Mouse (Mus musculus): ENCODE data around the gene Il17rc. TPM values are rescaled to one million over a fixed set of nuclear protein-coding genes. Genes with fewer than 3 reads are reported as not detected.

Gene Il17rc
- polyA plus RNA-seq (2014; fragmentation: Illumina TruSeq; extraction: RNeasy Lipid Tissue Mini Kit (QIAGEN cat#74804); ENCODE audit: low read depth, low replicate concordance), result not detected

DNA sequence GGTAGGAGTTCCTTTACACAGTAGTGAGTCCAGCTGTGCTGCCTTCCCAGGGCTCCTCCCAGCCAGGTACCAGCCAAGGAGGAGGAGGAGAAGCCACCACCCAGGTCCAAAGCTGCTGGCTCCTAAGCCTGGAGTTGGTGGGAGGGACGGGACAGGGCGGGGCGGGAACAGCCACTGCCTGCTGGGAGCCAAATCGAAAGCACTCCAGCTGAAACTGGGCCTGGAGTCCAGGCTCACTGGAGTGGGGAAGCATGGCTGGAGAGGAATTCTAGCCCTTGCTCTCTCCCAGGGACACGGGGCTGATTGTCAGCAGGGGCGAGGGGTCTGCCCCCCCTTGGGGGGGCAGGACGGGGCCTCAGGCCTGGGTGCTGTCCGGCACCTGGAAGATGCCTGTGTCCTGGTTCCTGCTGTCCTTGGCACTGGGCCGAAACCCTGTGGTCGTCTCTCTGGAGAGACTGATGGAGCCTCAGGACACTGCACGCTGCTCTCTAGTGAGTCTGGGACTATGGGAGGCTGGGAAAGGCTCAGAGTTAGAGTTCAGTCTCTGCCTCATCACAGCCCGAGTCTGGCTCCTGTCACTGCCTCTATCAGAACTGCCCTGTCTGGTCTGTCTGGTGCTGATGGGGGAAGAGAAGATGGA, at the start of gene Il17rc:
Il17rc (plus strand) TSS at position 131 of the 640 bp plus-strand sequence.

DNA sequence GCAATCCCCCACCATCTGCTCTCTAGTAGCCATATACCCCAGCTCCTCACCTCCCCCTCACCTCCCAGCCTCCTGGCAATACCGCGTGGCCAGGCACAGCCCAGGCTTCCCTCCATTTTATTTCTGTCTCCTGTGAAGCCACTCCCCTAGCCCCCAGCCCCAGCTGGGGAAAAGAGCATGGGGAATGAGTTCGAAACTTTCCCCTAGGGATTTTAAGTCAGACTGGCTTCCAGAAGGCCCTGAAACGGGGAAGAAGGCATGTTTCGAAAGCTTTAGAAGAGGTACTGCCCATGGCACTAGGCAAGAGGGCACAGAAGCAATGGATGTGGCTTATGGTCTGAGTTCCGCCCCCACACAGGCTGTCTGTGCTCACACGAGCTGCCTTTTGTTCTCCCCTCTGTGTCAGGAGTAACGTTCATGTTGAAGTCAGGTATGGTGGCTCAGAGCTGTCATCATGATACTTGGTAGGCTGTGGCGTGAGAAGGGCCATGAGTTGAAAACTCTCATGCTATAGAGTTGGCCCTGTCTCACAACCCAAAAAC, 35.5 kb upstream of the Il17rc start, which contains the start of gene Cidec:
Cidec (minus strand) TSS at position 97 of the 542 bp plus-strand sequence.

DNA sequence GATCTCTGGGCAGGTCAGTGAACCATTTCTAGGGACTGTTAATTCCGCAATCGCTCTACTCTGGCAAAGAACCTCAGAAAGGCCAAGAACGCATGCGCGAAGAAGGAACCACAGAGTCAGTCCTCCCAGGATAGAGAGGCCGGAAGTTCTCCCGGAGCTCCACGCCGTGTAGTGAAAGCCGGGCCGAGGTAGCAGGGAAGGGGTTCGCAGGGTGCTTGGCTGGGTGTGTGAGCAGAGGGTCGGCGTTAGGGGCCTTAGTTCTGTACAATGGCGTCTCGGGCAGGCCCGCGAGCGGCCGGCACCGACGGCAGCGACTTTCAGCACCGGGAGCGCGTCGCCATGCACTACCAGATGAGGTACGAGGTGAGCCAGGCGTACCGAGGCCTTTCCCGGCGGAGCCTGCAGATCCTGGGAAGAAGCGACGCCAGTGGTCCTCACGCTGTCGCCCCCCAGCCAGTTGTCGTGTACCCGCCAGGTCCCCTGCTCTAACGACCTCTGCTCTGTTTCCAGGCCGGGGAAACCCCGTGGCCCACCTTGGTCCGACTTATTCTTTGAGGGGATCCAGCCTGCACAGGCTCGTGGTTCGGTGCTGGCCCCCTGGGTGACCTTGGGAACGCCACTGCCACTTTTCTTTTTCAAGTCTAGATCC, 28.7 kb upstream of the Il17rc start, which contains the start of gene Jagn1:
Jagn1 (plus strand) TSS at position 128 of the 649 bp plus-strand sequence.

DNA sequence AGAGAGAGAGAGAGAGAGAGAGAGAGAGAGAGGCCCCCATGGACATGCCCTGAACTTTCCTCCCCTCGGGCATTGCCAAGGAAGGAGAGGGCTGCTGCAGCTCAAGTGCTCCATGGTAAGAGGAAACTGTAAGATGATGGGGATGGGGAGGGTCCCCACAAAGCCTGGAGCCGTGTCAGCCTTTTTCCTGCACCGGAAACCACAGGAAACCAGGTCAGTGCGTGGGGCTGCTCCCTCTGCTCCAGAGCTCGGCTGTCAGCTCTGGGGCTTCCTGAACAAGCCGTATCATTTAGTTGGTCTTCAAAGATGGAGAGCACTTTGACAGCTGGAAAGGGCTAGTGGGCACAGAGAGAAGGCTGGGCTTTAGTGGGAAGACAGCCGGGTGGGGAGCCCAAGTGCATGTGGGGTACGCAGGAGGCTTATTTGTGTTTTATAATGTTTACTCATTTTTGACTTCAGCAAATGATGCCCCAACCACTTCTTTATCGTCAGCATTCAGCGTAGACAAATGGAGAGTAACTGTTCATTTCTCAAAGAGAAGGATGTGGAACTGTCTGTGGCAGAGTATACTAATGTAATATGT, 13.2 kb upstream of the Il17rc start, which contains the start of gene Il17re:
Il17re (plus strand) TSS at position 533 of the 583 bp plus-strand sequence.

DNA sequence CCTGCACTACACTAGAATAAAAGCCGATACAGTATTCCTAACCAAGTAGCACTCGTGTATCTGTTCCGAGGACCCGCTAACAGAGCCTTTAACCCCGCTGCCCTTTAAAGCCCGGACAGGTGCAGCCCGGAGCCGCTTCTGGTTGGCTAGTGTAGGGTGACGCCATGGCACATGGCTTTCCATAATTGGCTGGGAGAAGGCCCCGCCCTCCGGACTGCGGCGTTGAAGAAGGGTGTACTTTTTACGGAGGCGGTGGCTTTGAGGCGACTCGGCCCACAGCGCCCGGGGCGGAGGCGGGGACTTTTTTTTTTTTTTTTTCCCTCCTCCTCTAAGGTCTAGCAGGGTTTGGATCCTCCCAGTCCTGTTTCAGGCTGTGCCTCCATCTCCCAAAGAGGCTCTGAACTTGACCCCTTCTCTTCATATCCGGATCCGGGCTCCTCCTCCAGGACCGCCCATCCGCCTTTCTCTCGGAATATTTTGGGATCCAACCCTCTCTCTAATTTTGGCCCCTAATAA, 11.9 kb downstream of the Il17rc start, which contains the start of gene Creld1:
Creld1 (plus strand) TSS at position 198 of the 516 bp plus-strand sequence.

DNA sequence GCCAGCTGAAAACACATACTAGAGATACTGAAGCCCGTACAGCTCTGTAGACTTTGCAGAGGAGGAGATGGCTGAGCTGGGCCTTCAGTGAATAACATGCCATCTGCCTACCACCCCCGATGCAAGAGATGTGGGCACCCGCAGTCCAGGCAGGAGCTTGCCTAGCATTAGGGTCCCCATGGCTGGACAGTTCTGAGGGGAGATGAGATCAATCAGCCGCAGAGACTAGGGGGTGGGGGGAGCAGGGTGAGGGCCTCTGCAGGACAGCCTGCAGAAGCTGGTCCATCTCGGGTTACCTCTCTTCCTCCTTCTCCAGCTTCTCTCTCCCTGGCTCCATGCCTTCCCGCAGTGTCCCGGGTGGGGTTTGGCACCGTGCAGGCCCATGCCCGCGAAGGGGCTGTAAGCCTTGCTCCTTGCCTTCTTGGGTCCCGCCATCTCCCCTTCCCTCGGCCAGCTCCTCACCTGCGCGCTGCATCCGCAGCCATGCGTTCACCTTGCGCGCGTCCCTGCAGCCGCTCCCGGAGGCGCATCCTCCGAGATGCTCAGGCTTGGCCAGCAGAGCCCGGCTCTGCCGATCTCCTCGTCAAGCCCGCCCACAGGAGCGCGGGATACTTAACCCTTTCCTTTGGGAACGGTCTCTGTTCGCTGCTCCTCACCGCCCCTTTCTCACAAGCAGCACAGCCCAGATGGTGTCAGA, 30.3 kb downstream of the Il17rc start, which contains the start of gene Prrt3:
Prrt3 (minus strand) TSS at position 544 of the 697 bp plus-strand sequence.

DNA sequence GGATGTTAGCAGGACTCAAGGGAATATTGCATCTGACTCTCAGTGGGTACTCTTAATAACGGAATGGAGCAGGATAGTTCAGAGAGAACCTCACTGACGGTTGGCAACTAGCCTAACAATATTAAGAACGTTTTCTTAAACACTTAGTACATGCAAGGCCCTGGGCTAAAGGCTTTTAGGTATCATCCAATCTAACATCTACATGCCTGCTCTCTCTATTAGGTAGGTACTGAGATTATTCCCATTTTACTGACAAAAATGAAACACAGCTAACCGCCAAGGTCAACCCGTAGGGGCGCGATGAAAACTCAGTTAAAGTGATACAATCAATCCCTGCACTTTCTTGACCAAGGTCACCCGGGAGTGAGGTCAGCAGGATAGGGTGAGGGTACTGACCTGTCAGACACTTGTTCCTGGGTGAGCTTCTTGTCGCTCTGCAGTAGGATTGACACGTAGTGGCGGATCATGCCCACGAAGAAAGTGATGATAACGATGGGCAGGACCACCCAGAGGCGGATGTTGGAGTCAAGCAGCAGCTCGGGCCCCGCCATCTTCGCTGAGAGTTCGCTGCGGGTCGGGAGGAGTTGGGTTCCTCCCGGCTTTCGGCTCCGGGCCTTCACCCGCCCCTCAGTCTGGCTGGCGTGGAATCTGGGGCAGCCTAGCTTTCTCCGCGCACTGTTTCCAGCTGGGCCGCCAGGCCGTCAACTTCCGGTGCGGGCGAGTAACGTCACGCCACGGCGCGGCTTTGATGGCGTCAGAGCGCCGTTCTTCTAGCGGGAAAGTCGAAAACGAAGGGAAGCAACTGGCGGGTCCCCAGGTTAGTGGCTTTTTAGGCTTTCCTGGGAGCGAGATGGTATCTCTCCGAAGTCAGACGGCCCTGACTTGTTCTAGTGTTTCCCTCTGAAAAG, 60.0 kb downstream of the Il17rc start, which contains the start of the genes Emc3 and Fancd2:
Emc3 (minus strand) TSS at position 721 of the 908 bp plus-strand sequence.
Fancd2 (plus strand) TSS at position 751 of the 908 bp plus-strand sequence.

Other genes starting within 250 kb of the Il17rc start
- gene Mtmr14, start 233.6 kb upstream of the Il17rc start, polyA plus RNA-seq (2014; fragmentation: Illumina TruSeq; extraction: RNeasy Lipid Tissue Mini Kit (QIAGEN cat#74804); ENCODE audit: low read depth, low replicate concordance), result 15.5 TPM
- not detected for gene Cpne9, start 189.1 kb upstream of the Il17rc start, polyA plus RNA-seq (2014; fragmentation: Illumina TruSeq; extraction: RNeasy Lipid Tissue Mini Kit (QIAGEN cat#74804); ENCODE audit: low read depth, low replicate concordance)
- gene Brpf1, start 164.3 kb upstream of the Il17rc start, polyA plus RNA-seq (2014; fragmentation: Illumina TruSeq; extraction: RNeasy Lipid Tissue Mini Kit (QIAGEN cat#74804); ENCODE audit: low read depth, low replicate concordance), result 3.9 TPM
- gene Ogg1, start 144.5 kb upstream of the Il17rc start, polyA plus RNA-seq (2014; fragmentation: Illumina TruSeq; extraction: RNeasy Lipid Tissue Mini Kit (QIAGEN cat#74804); ENCODE audit: low read depth, low replicate concordance), result 3.3 TPM
- gene Camk1, start 127.4 kb upstream of the Il17rc start, polyA plus RNA-seq (2014; fragmentation: Illumina TruSeq; extraction: RNeasy Lipid Tissue Mini Kit (QIAGEN cat#74804); ENCODE audit: low read depth, low replicate concordance), result 1.4 TPM
- 2.1 TPM for gene Tada3, start 93.5 kb upstream of the Il17rc start, polyA plus RNA-seq (2014; fragmentation: Illumina TruSeq; extraction: RNeasy Lipid Tissue Mini Kit (QIAGEN cat#74804); ENCODE audit: low read depth, low replicate concordance)
- gene Arpc4, start 93.3 kb upstream of the Il17rc start, polyA plus RNA-seq (2014; fragmentation: Illumina TruSeq; extraction: RNeasy Lipid Tissue Mini Kit (QIAGEN cat#74804); ENCODE audit: low read depth, low replicate concordance), result 32.3 TPM
- gene Ttll3, start 82.2 kb upstream of the Il17rc start, polyA plus RNA-seq (2014; fragmentation: Illumina TruSeq; extraction: RNeasy Lipid Tissue Mini Kit (QIAGEN cat#74804); ENCODE audit: low read depth, low replicate concordance), result 10.6 TPM
- 0.28 TPM for gene Rpusd3, start 52.1 kb upstream of the Il17rc start, polyA plus RNA-seq (2014; fragmentation: Illumina TruSeq; extraction: RNeasy Lipid Tissue Mini Kit (QIAGEN cat#74804); ENCODE audit: low read depth, low replicate concordance)
- 0.11 TPM for gene Cidec, start 35.7 kb upstream of the Il17rc start, polyA plus RNA-seq (2014; fragmentation: Illumina TruSeq; extraction: RNeasy Lipid Tissue Mini Kit (QIAGEN cat#74804); ENCODE audit: low read depth, low replicate concordance)
- 25.8 TPM for gene Jagn1, start 28.9 kb upstream of the Il17rc start, polyA plus RNA-seq (2014; fragmentation: Illumina TruSeq; extraction: RNeasy Lipid Tissue Mini Kit (QIAGEN cat#74804); ENCODE audit: low read depth, low replicate concordance)
- 1.8 TPM for gene Il17re, start 12.9 kb upstream of the Il17rc start, polyA plus RNA-seq (2014; fragmentation: Illumina TruSeq; extraction: RNeasy Lipid Tissue Mini Kit (QIAGEN cat#74804); ENCODE audit: low read depth, low replicate concordance)
- 0.45 TPM for gene Creld1, start 11.9 kb downstream of the Il17rc start, polyA plus RNA-seq (2014; fragmentation: Illumina TruSeq; extraction: RNeasy Lipid Tissue Mini Kit (QIAGEN cat#74804); ENCODE audit: low read depth, low replicate concordance)
- gene Prrt3, start 30.5 kb downstream of the Il17rc start, polyA plus RNA-seq (2014; fragmentation: Illumina TruSeq; extraction: RNeasy Lipid Tissue Mini Kit (QIAGEN cat#74804); ENCODE audit: low read depth, low replicate concordance), result not detected
- gene Emc3, start 60.2 kb downstream of the Il17rc start, polyA plus RNA-seq (2014; fragmentation: Illumina TruSeq; extraction: RNeasy Lipid Tissue Mini Kit (QIAGEN cat#74804); ENCODE audit: low read depth, low replicate concordance), result 58.5 TPM
- gene Fancd2, start 60.3 kb downstream of the Il17rc start, polyA plus RNA-seq (2014; fragmentation: Illumina TruSeq; extraction: RNeasy Lipid Tissue Mini Kit (QIAGEN cat#74804); ENCODE audit: low read depth, low replicate concordance), result 26.5 TPM
- gene Fancd2os, start 129.3 kb downstream of the Il17rc start, polyA plus RNA-seq (2014; fragmentation: Illumina TruSeq; extraction: RNeasy Lipid Tissue Mini Kit (QIAGEN cat#74804); ENCODE audit: low read depth, low replicate concordance), result 83.9 TPM
- 27.3 TPM for gene Brk1, start 133.3 kb downstream of the Il17rc start, polyA plus RNA-seq (2014; fragmentation: Illumina TruSeq; extraction: RNeasy Lipid Tissue Mini Kit (QIAGEN cat#74804); ENCODE audit: low read depth, low replicate concordance)
- gene Vhl, start 152.5 kb downstream of the Il17rc start, polyA plus RNA-seq (2014; fragmentation: Illumina TruSeq; extraction: RNeasy Lipid Tissue Mini Kit (QIAGEN cat#74804); ENCODE audit: low read depth, low replicate concordance), result 72.8 TPM
- gene Irak2, start 167.0 kb downstream of the Il17rc start, polyA plus RNA-seq (2014; fragmentation: Illumina TruSeq; extraction: RNeasy Lipid Tissue Mini Kit (QIAGEN cat#74804); ENCODE audit: low read depth, low replicate concordance), result 0.49 TPM
- 15.9 TPM for gene Tatdn2, start 225.6 kb downstream of the Il17rc start, polyA plus RNA-seq (2014; fragmentation: Illumina TruSeq; extraction: RNeasy Lipid Tissue Mini Kit (QIAGEN cat#74804); ENCODE audit: low read depth, low replicate concordance)
- gene Ghrl, start 248.5 kb downstream of the Il17rc start, polyA plus RNA-seq (2014; fragmentation: Illumina TruSeq; extraction: RNeasy Lipid Tissue Mini Kit (QIAGEN cat#74804); ENCODE audit: low read depth, low replicate concordance), result 19.3 TPM